Mouse (Mus musculus): ENCODE results near the gene Dync1i1. TPM values are rescaled to one million over a fixed set of nuclear protein-coding genes. Genes with fewer than 3 reads are reported as not detected.

Gene Dync1i1
- polyA plus RNA-seq, 2 experiments: not detected

- Histone ChIP-seq H3K27ac (no peak overlapping the region), H3K4me3 (ENCODE audit: insufficient read depth in 1 of 2, low read depth in 2 of 2, low read length in 2 of 2) (no peak overlapping the region), H3K9ac (replicated peaks) (no peak overlapping the region), H3K9me3 (ENCODE audit: control insufficient read depth, low read length) (no peaks in the 10 kb centered on the region), H3K36me3 (replicated peaks; ENCODE audit: control insufficient read depth, insufficient read depth, low read depth) (no peaks in the 10 kb centered on the region), H3K4me1 (replicated peaks; ENCODE audit: control insufficient read depth in 2 of 2, insufficient read depth in 2 of 2, low read length in 1 of 2) (no peaks in the 10 kb centered on the region), H3K4me2 (ENCODE audit: low read depth) (no peak overlapping the region), H3K27me3 (ENCODE audit: control insufficient read depth, insufficient read depth, low read length) (no peaks in the 10 kb centered on the region)
- DNase-seq (ENCODE audit: low read depth in 3 of 3, low spot score in 3 of 3) (no peak), ATAC-seq (ENCODE audit: insufficient read depth) (no peak)
- TF ChIP-seq EP300 (IDR thresholded peaks at IDR 0.05; ENCODE audit: low read depth): no peak
- TF ChIP-seq CTCF (IDR thresholded peaks at IDR 0.05; ENCODE audit: low read depth): 0 out of 2 replicates have a peak, but pooled peaks have one; percentile 5
- 49% methylated on average over 4 of the region's 4 CpGs for WGBS (ENCODE audit: insufficient replicate concordance)
Observed at GRCm38 (mm10) chr6:5827064-5827463, 101.6 kb downstream of the Dync1i1 start.

GRCm38 (mm10) chr6:5828409-5828974 lies 103.1 kb downstream of the Dync1i1 start:
- 72% methylated on average over 14 of the region's 14 CpGs for WGBS (ENCODE audit: insufficient replicate concordance)
- no peak overlapping the region for H3K9ac ChIP-seq (replicated peaks)
- H3K4me2 ChIP-seq (ENCODE audit: low read depth): no peak overlapping the region
- no peak for ATAC-seq (ENCODE audit: insufficient read depth)
- no peaks in the 10 kb centered on the region for H3K27me3 ChIP-seq (ENCODE audit: control insufficient read depth, insufficient read depth, low read length)
- no peak overlapping the region for H3K4me3 ChIP-seq (ENCODE audit: insufficient read depth in 1 of 2, low read depth in 2 of 2, low read length in 2 of 2)
- no peak for DNase-seq (ENCODE audit: low read depth in 3 of 3, low spot score in 3 of 3)
- no peaks in the 10 kb centered on the region for H3K9me3 ChIP-seq (ENCODE audit: control insufficient read depth, low read length)
- no peaks in the 10 kb centered on the region for H3K36me3 ChIP-seq (replicated peaks; ENCODE audit: control insufficient read depth, insufficient read depth, low read depth)
- H3K27ac ChIP-seq: no peak overlapping the region
- TF ChIP-seq EP300 (IDR thresholded peaks at IDR 0.05; ENCODE audit: low read depth) (no peak), CTCF (IDR thresholded peaks at IDR 0.05; ENCODE audit: low read depth) (no peak)
- H3K4me1 ChIP-seq (replicated peaks; ENCODE audit: control insufficient read depth in 2 of 2, insufficient read depth in 2 of 2, low read length in 1 of 2): no peaks in the 10 kb centered on the region

- Histone ChIP-seq H3K9ac (replicated peaks) (no peak overlapping the region), H3K4me1 (replicated peaks; ENCODE audit: control insufficient read depth in 2 of 2, insufficient read depth in 2 of 2, low read length in 1 of 2) (no peaks in the 10 kb centered on the region), H3K36me3 (replicated peaks; ENCODE audit: control insufficient read depth, insufficient read depth, low read depth) (no peaks in the 10 kb centered on the region), H3K27me3 (ENCODE audit: control insufficient read depth, insufficient read depth, low read length) (no peaks in the 10 kb centered on the region), H3K4me3 (ENCODE audit: insufficient read depth in 1 of 2, low read depth in 2 of 2, low read length in 2 of 2) (no peak overlapping the region), H3K27ac (no peak overlapping the region), H3K4me2 (ENCODE audit: low read depth) (no peak overlapping the region), H3K9me3 (ENCODE audit: control insufficient read depth, low read length) (no peaks in the 10 kb centered on the region)
- no peak for DNase-seq (ENCODE audit: low read depth in 3 of 3, low spot score in 3 of 3)
- 53% methylated on average over 9 of the region's 9 CpGs for WGBS (ENCODE audit: insufficient replicate concordance)
- no peak for TF ChIP-seq EP300 (IDR thresholded peaks at IDR 0.05; ENCODE audit: low read depth)
- no peak for TF ChIP-seq CTCF (IDR thresholded peaks at IDR 0.05; ENCODE audit: low read depth)
- ATAC-seq (ENCODE audit: insufficient read depth): no peak
Observed at GRCm38 (mm10) chr6:5829148-5829547, 103.7 kb downstream of the Dync1i1 start.

GRCm38 (mm10) chr6:5830717-5831116 lies 105.3 kb downstream of the Dync1i1 start:
- H3K9me3 ChIP-seq (ENCODE audit: control insufficient read depth, low read length): no peaks in the 10 kb centered on the region
- H3K4me3 ChIP-seq (ENCODE audit: insufficient read depth in 1 of 2, low read depth in 2 of 2, low read length in 2 of 2): no peak overlapping the region
- no peak overlapping the region for H3K9ac ChIP-seq (replicated peaks)
- no peak overlapping the region for H3K4me2 ChIP-seq (ENCODE audit: low read depth)
- 57% methylated on average over 2 of the region's 2 CpGs for WGBS (ENCODE audit: insufficient replicate concordance)
- DNase-seq (ENCODE audit: low read depth in 3 of 3, low spot score in 3 of 3) (no peak), ATAC-seq (ENCODE audit: insufficient read depth) (no peak)
- TF ChIP-seq EP300 (IDR thresholded peaks at IDR 0.05; ENCODE audit: low read depth): no peak
- TF ChIP-seq CTCF (IDR thresholded peaks at IDR 0.05; ENCODE audit: low read depth): no peak
- H3K4me1 ChIP-seq (replicated peaks; ENCODE audit: control insufficient read depth in 2 of 2, insufficient read depth in 2 of 2, low read length in 1 of 2): no peaks in the 10 kb centered on the region
- no peaks in the 10 kb centered on the region for H3K36me3 ChIP-seq (replicated peaks; ENCODE audit: control insufficient read depth, insufficient read depth, low read depth)
- H3K27me3 ChIP-seq (ENCODE audit: control insufficient read depth, insufficient read depth, low read length): no peaks in the 10 kb centered on the region
- H3K27ac ChIP-seq: no peak overlapping the region

- DNase-seq (ENCODE audit: low read depth in 3 of 3, low spot score in 3 of 3): no peak
- Histone ChIP-seq H3K4me2 (ENCODE audit: low read depth) (no peak overlapping the region), H3K36me3 (replicated peaks; ENCODE audit: control insufficient read depth, insufficient read depth, low read depth) (no peaks in the 10 kb centered on the region), H3K9me3 (ENCODE audit: control insufficient read depth, low read length) (no peaks in the 10 kb centered on the region), H3K4me3 (ENCODE audit: insufficient read depth in 1 of 2, low read depth in 2 of 2, low read length in 2 of 2) (no peak overlapping the region), H3K9ac (replicated peaks) (no peak overlapping the region), H3K27ac (no peak overlapping the region), H3K4me1 (replicated peaks; ENCODE audit: control insufficient read depth in 2 of 2, insufficient read depth in 2 of 2, low read length in 1 of 2) (no peaks in the 10 kb centered on the region), H3K27me3 (ENCODE audit: control insufficient read depth, insufficient read depth, low read length) (no peaks in the 10 kb centered on the region)
- 57% methylated on average over 3 of the region's 3 CpGs for WGBS (ENCODE audit: insufficient replicate concordance)
- no peak for TF ChIP-seq CTCF (IDR thresholded peaks at IDR 0.05; ENCODE audit: low read depth)
- TF ChIP-seq EP300 (IDR thresholded peaks at IDR 0.05; ENCODE audit: low read depth): no peak
- ATAC-seq (ENCODE audit: insufficient read depth): no peak
Observed at GRCm38 (mm10) chr6:5831233-5831632, 105.8 kb downstream of the Dync1i1 start.
